23 mouse cellular contexts compared by ENCODE assay signal in the genomic region with DNA sequence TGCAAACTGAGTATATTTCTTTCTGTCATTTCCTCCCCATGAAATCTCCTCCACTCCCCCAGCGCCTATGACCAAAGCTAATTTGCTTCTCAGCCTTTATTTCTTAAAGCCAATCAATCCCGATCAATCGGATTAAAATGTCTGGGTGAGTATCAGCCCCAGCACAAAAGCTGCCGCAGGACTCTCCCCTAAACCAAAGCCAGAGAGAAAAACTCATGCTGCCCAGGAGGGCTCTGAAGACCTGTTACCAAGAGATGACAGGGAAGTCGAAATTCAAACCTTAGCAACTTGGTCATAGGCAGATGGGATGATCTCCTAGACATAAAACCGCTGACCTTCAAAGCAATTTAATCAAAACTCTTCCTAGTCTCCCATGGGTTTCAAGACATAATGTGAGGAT.
DNase-seq lines count a peak whose midpoint lies in the region; ATAC-seq lines count a peak whose summit lies in the region.
"Had no signal": no experiment of that assay in that cellular context is flagged by ENCODE, and none has a peak within 500 bp of the region (broad histone marks: within the 10 kb centered on the region; RNA-seq: fewer than 3 reads in every experiment).

No protein-coding gene starts in this region.

- DNase-seq in forebrain, embryonic 11.5 days (ENCODE audit: low spot score): no peak
- DNase-seq in forebrain, embryonic 10.5 days (ENCODE audit: extremely low spot score, low spot score): no peak
- DNase-seq in neural tube, embryonic 10.5 days (ENCODE audit: extremely low spot score, low spot score): no peak
- DNase-seq in spleen, postnatal 14 days (ENCODE audit: low spot score in 2 of 2): no peak
- DNase-seq in lung, postnatal 10 days: no peak
- no peak for DNase-seq in embryonic facial prominence, embryonic 10.5 days (ENCODE audit: low spot score)
- DNase-seq: adrenal gland, adult 2 months; cerebellum, adult 8-10 months; gastrocnemius, postnatal 10 days; heart, adult 2 months; heart, postnatal 36 days; kidney, adult 8-10 months; kidney, postnatal 14 days; lung, adult 2 months; lung, postnatal 36 days; right cerebral cortex, postnatal 25 days; thymus, postnatal 25 days had no signal

- H3K9me3 ChIP-seq in forebrain, embryonic 11.5 days (ENCODE audit: control insufficient read depth, low read length): no peaks in the 10 kb centered on the region
- no peaks in the 10 kb centered on the region; the same call in 1 of the 2 replicates for H3K9me3 ChIP-seq in forebrain, embryonic 10.5 days
- no peaks in the 10 kb centered on the region for H3K9me3 ChIP-seq in neural tube, embryonic 12.5 days
- no peaks in the 10 kb centered on the region for H3K9me3 ChIP-seq in midbrain, embryonic 15.5 days
- H3K9me3 ChIP-seq in embryonic facial prominence, embryonic 10.5 days: no peaks in the 10 kb centered on the region
- H3K9me3 ChIP-seq: embryonic facial prominence, embryonic 12.5 days; limb, embryonic 12.5 days; liver, embryonic 12.5 days had no signal

- no peaks in the 10 kb centered on the region for H3K27me3 ChIP-seq in forebrain, embryonic 11.5 days (ENCODE audit: control insufficient read depth, insufficient read depth, low read length)
- H3K27me3 ChIP-seq in forebrain, embryonic 10.5 days (ENCODE audit: poor library complexity, severe bottlenecking): no peaks in the 10 kb centered on the region
- no peaks in the 10 kb centered on the region for H3K27me3 ChIP-seq in neural tube, embryonic 12.5 days (replicated peaks)
- no peaks in the 10 kb centered on the region for H3K27me3 ChIP-seq in midbrain, embryonic 15.5 days (replicated peaks)
- H3K27me3 ChIP-seq in embryonic facial prominence, embryonic 10.5 days (replicated peaks; ENCODE audit: low read depth, poor library complexity, severe bottlenecking): no peaks in the 10 kb centered on the region
- H3K27me3 ChIP-seq: embryonic facial prominence, embryonic 12.5 days; limb, embryonic 12.5 days; liver, embryonic 12.5 days had no signal

- ATAC-seq in forebrain, embryonic 11.5 days (replicated peaks; ENCODE audit: low FRiP score): no peak
- 0 out of 2 replicates have a peak, but pooled peaks have one; percentile 38 for ATAC-seq in neural tube, embryonic 12.5 days (ENCODE audit: low FRiP score, low read depth)
- ATAC-seq in midbrain, embryonic 15.5 days (replicated peaks): 0 out of 2 replicates have a peak, but pooled peaks have one; percentile 22
- ATAC-seq: liver, embryonic 12.5 days had no signal

- peak overlapping the region; percentile 31; the same call in 1 of the 2 replicates for H3K27ac ChIP-seq in forebrain, embryonic 11.5 days (ENCODE audit: low read depth, low read length)
- H3K27ac ChIP-seq in forebrain, embryonic 10.5 days: no peak overlapping the region
- H3K27ac ChIP-seq in neural tube, embryonic 12.5 days: no peak overlapping the region
- H3K27ac ChIP-seq in midbrain, embryonic 15.5 days: peak overlapping the region; percentile 2; the same call in 1 of the 2 replicates
- no peak overlapping the region for H3K27ac ChIP-seq in embryonic facial prominence, embryonic 10.5 days (replicated peaks)
- H3K27ac ChIP-seq: embryonic facial prominence, embryonic 12.5 days; heart, adult 2 months; limb, embryonic 12.5 days; liver, embryonic 12.5 days had no signal

- no peak overlapping the region for H3K4me3 ChIP-seq in forebrain, embryonic 11.5 days (ENCODE audit: low read depth, low read length)
- H3K4me3 ChIP-seq in forebrain, embryonic 10.5 days: no peak overlapping the region
- no peak overlapping the region for H3K4me3 ChIP-seq in neural tube, embryonic 12.5 days
- no peak overlapping the region for H3K4me3 ChIP-seq in midbrain, embryonic 15.5 days
- no peak overlapping the region for H3K4me3 ChIP-seq in embryonic facial prominence, embryonic 10.5 days
- H3K4me3 ChIP-seq: embryonic facial prominence, embryonic 12.5 days; erythroblast, embryonic 14.5 days; heart, adult 2 months; limb, embryonic 12.5 days; liver, embryonic 12.5 days had no signal

- H3K9ac ChIP-seq in forebrain, embryonic 11.5 days (ENCODE audit: low read length): no peak overlapping the region
- no peak overlapping the region for H3K9ac ChIP-seq in neural tube, embryonic 12.5 days
- H3K9ac ChIP-seq in midbrain, embryonic 15.5 days: no peak overlapping the region
- H3K9ac ChIP-seq: embryonic facial prominence, embryonic 12.5 days; limb, embryonic 12.5 days; liver, embryonic 12.5 days had no signal

- 47% methylated on average over 6 of the region's 6 CpGs for WGBS in forebrain, embryonic 11.5 days
- WGBS in forebrain, embryonic 10.5 days: 54% methylated on average over 6 of the region's 6 CpGs
- 84% methylated on average over 6 of the region's 6 CpGs for WGBS in neural tube, embryonic 12.5 days
- WGBS in midbrain, embryonic 15.5 days: 29% methylated on average over 6 of the region's 6 CpGs
- 83% methylated on average over 6 of the region's 6 CpGs for WGBS in embryonic facial prominence, embryonic 10.5 days

- H3K4me1 ChIP-seq in forebrain, embryonic 11.5 days (replicated peaks; ENCODE audit: control insufficient read depth, insufficient read depth, low read length): 0 out of 2 replicates have a peak, but pooled peaks cover 2% of the 10 kb centered on the region
- peaks cover 21% of the 10 kb centered on the region for H3K4me1 ChIP-seq in forebrain, embryonic 10.5 days
- peaks cover 13% of the 10 kb centered on the region for H3K4me1 ChIP-seq in neural tube, embryonic 12.5 days
- peaks cover 22% of the 10 kb centered on the region for H3K4me1 ChIP-seq in midbrain, embryonic 15.5 days
- peaks cover 5% of the 10 kb centered on the region for H3K4me1 ChIP-seq in embryonic facial prominence, embryonic 10.5 days
- H3K4me1 ChIP-seq: embryonic facial prominence, embryonic 12.5 days; limb, embryonic 12.5 days; liver, embryonic 12.5 days had no signal

- H3K4me2 ChIP-seq in forebrain, embryonic 11.5 days (ENCODE audit: low read depth, low read length, severe bottlenecking): no peak overlapping the region
- no peak overlapping the region for H3K4me2 ChIP-seq in neural tube, embryonic 12.5 days (replicated peaks)
- H3K4me2 ChIP-seq in midbrain, embryonic 15.5 days: no peak overlapping the region
- H3K4me2 ChIP-seq: embryonic facial prominence, embryonic 12.5 days; limb, embryonic 12.5 days; liver, embryonic 12.5 days had no signal

- no peaks in the 10 kb centered on the region for H3K36me3 ChIP-seq in forebrain, embryonic 11.5 days (ENCODE audit: control insufficient read depth, insufficient read depth, low read length)
- H3K36me3 ChIP-seq in forebrain, embryonic 10.5 days (replicated peaks): no peaks in the 10 kb centered on the region
- H3K36me3 ChIP-seq in neural tube, embryonic 12.5 days: no peaks in the 10 kb centered on the region
- H3K36me3 ChIP-seq in midbrain, embryonic 15.5 days (replicated peaks): no peaks in the 10 kb centered on the region
- no peaks in the 10 kb centered on the region for H3K36me3 ChIP-seq in embryonic facial prominence, embryonic 10.5 days (replicated peaks)
- H3K36me3 ChIP-seq: embryonic facial prominence, embryonic 12.5 days; limb, embryonic 12.5 days; liver, embryonic 12.5 days had no signal

Comparison
In these comparisons a context has a peak if more than half of its experiments do, and no peak if none do; other contexts are left out.
1. H3K27ac ChIP-seq: peak in forebrain, embryonic 11.5 days (single experiment) and midbrain, embryonic 15.5 days (single experiment); none in forebrain, embryonic 10.5 days (single experiment), neural tube, embryonic 12.5 days (single experiment) and embryonic facial prominence, embryonic 10.5 days (single experiment).